Mouse (Mus musculus) G1E (cell line): ENCODE measurements around the gene Cdc7. TPM values are rescaled to one million over a fixed set of nuclear protein-coding genes. Genes with fewer than 3 reads are reported as not detected.
"Not testable (repeated sequence)": the region's sequence is repeated elsewhere in the genome, so short reads cannot be mapped to it uniquely, and the experiment has no call there.

Experiments
- ATAC-seq: 2 replicates; pipeline ENCODE4 v1.8.0; 2016; ENCODE audit warnings: mild to moderate bottlenecking; ENCODE audit not compliant: insufficient number of reproducible peaks, poor library complexity, low FRiP score, severe bottlenecking; ENCODE audit errors: extremely low read depth
- DNase-seq: peaks from one replicate; pipeline ENCODE4 v3.0.0; 2012; ENCODE audit warnings: low spot score
- H3K27me3 ChIP-seq: 2 replicates; pipeline ENCODE4 v1.6.1; 2012; ENCODE audit warnings: mild to moderate bottlenecking, low read length, inconsistent platforms; ENCODE audit not compliant: insufficient read depth
- H3K36me3 ChIP-seq: replicated peaks from 2 replicates; pipeline ENCODE3; 2012; ENCODE audit warnings: mild to moderate bottlenecking, inconsistent platforms
- H3K4me1 ChIP-seq: 2 replicates; pipeline ENCODE4 v1.6.1; 2012; ENCODE audit warnings: low read depth, low read length, inconsistent platforms, mixed read lengths; ENCODE audit not compliant: insufficient read depth
- H3K4me3 ChIP-seq: 2 replicates; pipeline ENCODE4 v1.5.1; 2012; ENCODE audit warnings: low read depth, mild to moderate bottlenecking, inconsistent platforms, low read length, moderate library complexity, mixed read lengths
- H3K9me3 ChIP-seq: replicated peaks from 2 replicates; pipeline ENCODE4 v1.6.1; 2012; ENCODE audit warnings: inconsistent platforms
- CTCF ChIP-seq: IDR thresholded peaks from 2 replicates; pipeline ENCODE4 v1.5.1; 2012; ENCODE audit warnings: low read depth, low read length, inconsistent platforms, mixed read lengths
- GATA1 ChIP-seq: IDR thresholded peaks from 2 replicates; pipeline ENCODE4 v1.6.1; 2012; ENCODE audit warnings: borderline replicate concordance, low read length, inconsistent platforms, mixed read lengths
- GATA2 ChIP-seq: IDR thresholded peaks from 2 replicates; pipeline ENCODE4 v1.6.1; 2012; ENCODE audit warnings: low read depth, low read length, inconsistent platforms, borderline replicate concordance
- POLR2AphosphoS5 ChIP-seq: IDR thresholded peaks from 2 replicates; pipeline ENCODE4 v1.6.1; 2012; ENCODE audit warnings: low read depth, low read length, inconsistent platforms; ENCODE audit not compliant: insufficient replicate concordance
- TAL1 ChIP-seq: conservative IDR thresholded peaks from 2 replicates; pipeline ENCODE4 v1.6.1; 2012; ENCODE audit warnings: low read depth, low read length, inconsistent platforms, mixed read lengths
- polyA plus RNA-seq: library from polyadenylated mRNA; stranded (reverse); fragments of >175 nt; gene quantifications from 2 replicates; pipeline ENCODE4 v1.2.3, GENCODE M21; 2012
- total RNA-seq, 2 experiments: library from RNA; stranded (forward) in 1 of 2; stranded (reverse) in 1 of 2; fragments of 200-1000 nt in 1 of 2; fragments of >200 nt in 1 of 2; fragmentation: Nextera tagmentation in 1 of 2; gene quantifications; 2 replicates each; pipeline ENCODE4 v1.2.3; 2014 to 2017

Gene Cdc7
- total and polyA plus RNA-seq, 3 experiments, result 8.7 to 43.8 (median 37.7) TPM

DNA sequence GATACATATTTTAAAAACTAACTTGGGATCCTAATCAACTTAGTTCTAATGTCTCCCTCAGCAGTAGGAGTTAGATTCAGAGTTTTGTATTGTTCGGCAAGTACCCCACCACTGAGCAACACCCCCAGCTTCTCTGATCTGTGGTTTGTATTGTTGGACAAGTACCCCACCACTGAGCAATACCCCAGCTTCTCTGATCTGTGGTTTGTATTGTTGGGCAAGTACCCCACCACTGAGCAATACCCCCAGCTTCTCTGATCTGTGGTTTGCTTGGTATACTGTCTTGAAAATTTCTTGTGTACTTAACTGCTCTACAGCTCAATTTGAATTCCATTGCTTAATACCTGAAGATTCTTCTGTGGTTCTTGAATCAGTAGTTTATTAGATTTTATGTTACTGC is 3.5 kb downstream of the Cdc7 start:
- peaks cover 22% of the 10 kb centered on the region for H3K4me1 ChIP-seq
- no peak for ATAC-seq
- DNase-seq, result no peak
- H3K36me3 ChIP-seq, result peaks cover 54% of the 10 kb centered on the region
- no peak for TF ChIP-seq GATA2
- TF ChIP-seq GATA1, result no peak
- no peak for TF ChIP-seq POLR2AphosphoS5
- TF ChIP-seq CTCF, result no peak
- TF ChIP-seq TAL1, result no peak
- H3K9me3 ChIP-seq, result no peaks in the 10 kb centered on the region
- H3K4me3 ChIP-seq, result no peak overlapping the region
- H3K27me3 ChIP-seq, result no peaks in the 10 kb centered on the region

DNA sequence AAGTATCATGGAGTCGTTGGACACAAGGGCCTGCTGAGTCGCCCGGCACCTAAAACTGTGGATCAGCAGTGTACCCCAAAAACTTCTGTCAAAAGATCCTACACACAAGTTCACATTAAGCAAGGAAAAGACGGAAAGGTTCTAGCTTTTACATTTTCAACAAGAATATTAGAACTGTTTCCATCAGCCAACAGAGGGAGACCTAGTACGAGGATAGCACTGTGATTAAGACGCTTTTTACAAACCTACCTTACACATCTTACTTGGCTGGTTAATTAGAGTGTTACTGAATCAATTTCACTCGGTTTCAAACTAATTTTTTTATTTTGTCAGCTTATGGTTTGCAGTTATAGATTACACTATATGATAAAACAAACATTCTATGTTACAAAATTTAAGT is 9.8 kb downstream of the Cdc7 start:
- Histone ChIP-seq H3K4me3 (no peak overlapping the region), H3K4me1 (peaks cover 3% of the 10 kb centered on the region), H3K27me3 (no peaks in the 10 kb centered on the region), H3K9me3 (no peaks in the 10 kb centered on the region), H3K36me3 (peaks cover 91% of the 10 kb centered on the region)
- TF ChIP-seq GATA2 (no peak), GATA1 (no peak), POLR2AphosphoS5 (no peak), TAL1 (no peak), CTCF (no peak)
- DNase-seq (no peak), ATAC-seq (no peak)

- Histone ChIP-seq H3K4me1 (no peaks in the 10 kb centered on the region; the same call in 1 of the 2 replicates), H3K27me3 (no peaks in the 10 kb centered on the region), H3K36me3 (peaks cover 94% of the 10 kb centered on the region), H3K4me3 (no peak overlapping the region), H3K9me3 (no peaks in the 10 kb centered on the region)
- no peak for TF ChIP-seq CTCF
- TF ChIP-seq GATA2, result no peak
- TF ChIP-seq POLR2AphosphoS5, result no peak
- TF ChIP-seq GATA1, result no peak
- no peak for TF ChIP-seq TAL1
- DNase-seq (no peak), ATAC-seq (no peak)
Observed at GRCm38 (mm10) chr5:106979156-106979555, 15.0 kb downstream of the Cdc7 start.

DNA sequence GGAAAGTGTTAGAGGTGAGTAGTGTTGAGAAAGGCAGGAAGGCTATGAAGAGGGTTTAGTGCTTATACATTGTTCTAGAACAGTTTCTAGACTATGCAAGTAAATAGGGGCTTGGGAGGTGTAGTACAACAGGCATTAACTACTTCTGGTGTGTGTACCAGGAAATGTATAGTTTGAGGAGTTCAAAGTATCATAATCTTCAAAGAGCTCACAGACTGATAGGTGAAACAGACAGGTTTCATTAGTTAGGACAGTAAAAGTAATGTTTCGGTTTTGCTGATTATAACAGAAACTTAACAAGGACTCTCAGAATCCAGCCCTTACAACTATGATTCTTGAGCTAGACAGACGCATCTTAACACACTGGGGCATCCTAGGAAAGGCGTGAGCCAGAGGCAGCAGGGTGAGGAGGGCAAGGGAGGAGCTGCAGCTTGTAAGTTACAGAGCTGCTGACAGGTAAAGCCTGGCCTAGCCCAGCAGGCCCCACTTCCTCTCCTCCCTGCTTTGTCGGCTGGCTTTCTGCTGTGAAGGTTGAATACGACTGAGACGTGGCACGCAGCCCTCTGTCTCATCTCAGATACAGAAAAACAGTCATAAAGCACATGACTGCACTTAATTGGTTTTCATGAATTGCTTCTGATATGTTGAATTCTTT is 18.3 kb downstream of the Cdc7 start:
- Histone ChIP-seq H3K4me1 (no peaks in the 10 kb centered on the region; the same call in 1 of the 2 replicates), H3K27me3 (no peaks in the 10 kb centered on the region), H3K9me3 (no peaks in the 10 kb centered on the region), H3K36me3 (peaks cover 89% of the 10 kb centered on the region), H3K4me3 (no peak overlapping the region)
- no peak for ATAC-seq
- no peak for DNase-seq
- no peak for TF ChIP-seq TAL1
- TF ChIP-seq POLR2AphosphoS5, result no peak
- no peak for TF ChIP-seq CTCF
- no peak for TF ChIP-seq GATA2
- no peak for TF ChIP-seq GATA1

DNA sequence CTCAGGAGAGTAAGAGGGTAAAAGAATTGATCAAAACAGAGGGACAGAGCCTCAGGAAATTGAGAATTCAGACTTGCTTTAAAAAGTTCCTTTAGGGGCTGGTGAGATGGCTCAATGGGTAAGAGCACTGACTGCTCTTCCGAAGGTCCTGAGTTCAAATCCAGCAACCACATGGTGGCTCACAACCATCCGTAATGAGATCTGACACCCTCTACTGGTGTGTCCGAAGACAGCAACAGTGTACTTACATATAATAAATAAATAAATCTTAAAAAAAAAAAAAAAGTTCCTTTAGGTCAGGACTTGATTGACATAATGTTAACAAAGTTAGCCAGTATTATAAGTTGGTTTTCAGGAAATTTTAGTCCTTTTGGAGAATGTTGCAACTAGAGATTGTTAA is 20.8 kb downstream of the Cdc7 start:
- H3K36me3 ChIP-seq, result peaks cover 65% of the 10 kb centered on the region
- not testable (repeated sequence) for H3K27me3 ChIP-seq, DNase-seq, ATAC-seq, H3K9me3 ChIP-seq, H3K4me1 ChIP-seq, H3K4me3 ChIP-seq

- peaks cover 2% of the 10 kb centered on the region; the same call in 1 of the 2 replicates for H3K27me3 ChIP-seq
- DNase-seq (no peak), ATAC-seq (no peak)
- no peak overlapping the region for H3K4me3 ChIP-seq
- H3K4me1 ChIP-seq, result no peaks in the 10 kb centered on the region
- H3K36me3 ChIP-seq, result peaks cover 58% of the 10 kb centered on the region
- no peaks in the 10 kb centered on the region for H3K9me3 ChIP-seq
- TF ChIP-seq TAL1 (no peak), GATA2 (no peak), POLR2AphosphoS5 (no peak), GATA1 (no peak), CTCF (no peak)
Observed at GRCm38 (mm10) chr5:106985594-106985993, 21.5 kb downstream of the Cdc7 start.
